Mouse (Mus musculus) monocyte, adult 2 months (primary cell): ENCODE results near the gene Armc6.
"Not testable (repeated sequence)": the region's sequence is repeated elsewhere in the genome, so short reads cannot be mapped to it uniquely, and the experiment has no call there.

ENCODE experiments used
- DNase-seq, 2 experiments: peaks; one replicate each; pipeline ENCODE4 v3.0.0; 2022; ENCODE audit warnings: low spot score in 2 of 2, low read depth in 1 of 2

Armc6 gene

DNA sequence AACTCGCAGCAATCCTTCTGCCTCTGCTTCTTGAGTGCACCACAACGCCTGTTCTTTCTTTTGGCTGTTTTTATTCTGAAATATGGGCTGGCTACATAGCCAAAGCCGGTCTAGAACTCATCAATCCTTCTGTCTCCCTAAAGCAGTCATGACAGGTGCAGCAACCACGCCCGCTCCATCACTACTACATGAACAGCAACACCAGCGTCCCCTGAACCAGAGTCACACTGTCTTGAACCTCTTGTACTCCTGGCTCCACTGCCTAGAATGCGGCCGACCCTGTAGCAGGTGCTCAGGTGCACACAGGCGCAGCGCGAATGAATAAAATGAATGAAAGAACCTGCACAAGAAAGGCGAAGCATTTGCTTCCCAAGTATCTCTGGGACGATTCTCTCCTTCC, 660 bp downstream of the Armc6 start:
- DNase-seq, result no peak

DNA sequence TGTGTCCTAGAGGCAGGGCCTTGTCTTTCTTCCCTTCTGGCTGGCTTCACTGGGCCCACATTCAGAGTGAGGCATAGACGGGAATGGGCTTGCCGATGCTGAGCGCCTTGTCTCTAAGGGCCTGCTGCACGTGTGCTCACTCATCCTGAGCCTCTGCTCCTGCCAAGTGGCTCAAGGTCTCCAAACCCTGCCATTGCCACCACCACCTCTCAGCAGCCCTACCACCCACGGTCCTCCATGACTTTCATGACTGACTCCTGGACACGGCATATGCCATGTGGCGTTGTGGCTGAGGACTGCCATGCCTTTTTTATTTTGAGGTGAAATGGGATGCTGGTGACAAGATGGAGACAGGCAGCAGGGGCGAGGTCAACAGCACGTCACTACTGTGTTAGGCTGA, 3.4 kb downstream of the Armc6 start:
- DNase-seq, result no peak

GRCm38 (mm10) chr8:70227997-70228396, 6.3 kb downstream of the Armc6 start:
- DNase-seq, result no peak

- DNase-seq, result no peak
Observed at GRCm38 (mm10) chr8:70223341-70223740, 10.9 kb downstream of the Armc6 start.

GRCm38 (mm10) chr8:70222041-70222440, 12.2 kb downstream of the Armc6 start:
- DNase-seq, result no peak

- DNase-seq, result no peak
Observed at GRCm38 (mm10) chr8:70220911-70221310, 13.4 kb downstream of the Armc6 start.

DNA sequence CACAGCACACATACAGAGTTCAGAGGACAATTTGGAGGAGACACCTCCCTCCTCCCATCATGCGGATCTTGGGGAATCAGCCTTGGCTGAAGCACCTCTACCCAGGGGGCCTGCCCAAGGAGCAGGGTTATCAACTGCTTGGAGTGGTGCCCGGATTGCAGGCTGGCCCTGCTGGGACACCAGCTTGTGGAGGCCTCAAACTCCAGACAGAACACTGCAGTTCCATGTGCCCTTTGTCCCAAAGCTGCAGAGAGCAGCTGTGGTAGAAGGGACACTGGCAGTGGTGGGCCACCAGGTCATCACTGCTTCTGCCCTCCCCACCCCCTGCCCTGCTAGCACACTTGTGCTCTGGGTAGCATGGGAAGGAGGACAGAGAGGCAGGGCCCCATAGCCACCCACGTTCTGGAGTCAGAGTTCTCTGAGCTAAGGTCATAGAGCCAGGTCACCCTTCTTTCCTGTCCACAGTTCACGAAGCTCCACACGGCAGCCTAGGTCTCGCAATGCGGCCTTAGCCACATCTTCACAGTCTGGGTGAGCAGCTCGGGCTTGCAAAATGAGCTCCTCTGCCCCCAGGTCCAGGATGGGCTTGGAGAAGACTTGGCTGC, 13.9 kb downstream of the Armc6 start:
- DNase-seq, result no peak

GRCm38 (mm10) chr8:70219107-70219684, 15.1 kb downstream of the Armc6 start:
- DNase-seq, result no peak

DNA sequence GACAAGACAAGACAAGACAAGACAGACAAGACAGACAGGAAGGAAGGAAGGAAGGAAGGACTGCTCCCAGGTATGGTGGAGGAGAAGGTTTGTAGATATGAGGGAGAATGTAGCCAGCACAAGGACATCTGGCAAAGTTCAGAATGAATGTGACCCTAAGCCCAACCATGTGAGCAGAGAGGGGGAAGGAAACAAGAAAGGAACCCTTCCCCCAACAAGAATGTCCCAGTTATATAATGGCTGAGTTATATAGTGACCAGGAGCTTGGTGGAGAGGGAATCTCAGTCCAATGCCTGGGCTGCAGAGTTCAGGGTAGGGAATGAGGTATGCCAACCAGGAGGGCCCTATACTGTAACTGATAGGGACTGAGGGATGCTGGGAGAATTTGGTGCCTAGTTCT, 16.8 kb downstream of the Armc6 start:
- DNase-seq, result no peak

DNA sequence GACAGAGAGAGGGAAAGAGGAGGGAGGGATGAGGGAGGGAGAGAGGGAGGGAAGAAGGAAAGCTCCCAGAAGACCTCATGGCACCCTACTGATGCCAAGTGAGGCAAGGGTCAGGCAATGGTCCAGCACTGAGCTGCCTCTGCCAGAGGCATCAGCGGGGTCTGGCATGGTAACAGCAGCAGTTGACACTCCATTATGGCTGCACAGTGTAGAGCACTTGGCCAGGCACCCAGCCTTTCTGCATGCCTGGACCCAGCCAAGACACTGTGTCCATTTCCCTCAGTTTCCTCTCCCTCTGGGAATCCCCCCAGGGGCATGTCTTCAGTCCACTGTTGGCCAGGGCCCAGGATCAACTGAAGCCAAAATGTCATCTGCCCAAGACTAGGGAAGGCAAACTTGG, 17.7 kb downstream of the Armc6 start:
- no peak for DNase-seq

DNA sequence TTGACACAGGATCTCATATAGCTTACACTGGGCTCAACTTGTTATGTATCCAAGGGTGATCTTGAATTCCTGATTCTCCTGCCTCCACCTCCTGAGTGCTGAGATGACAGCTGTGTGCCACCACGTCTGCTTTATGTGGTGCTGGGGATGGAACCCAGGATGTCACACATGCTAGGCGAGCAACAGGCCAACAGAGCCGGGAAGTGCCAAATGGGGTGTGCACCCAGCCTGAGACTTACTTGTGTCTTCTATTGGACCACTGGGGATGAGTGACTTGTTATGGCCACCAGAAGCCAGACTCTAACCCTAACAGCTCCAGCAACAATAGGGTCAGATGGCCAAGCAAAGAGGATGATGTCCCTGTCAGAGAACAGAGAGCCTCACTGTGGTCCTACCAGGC, 18.1 kb downstream of the Armc6 start:
- not testable (repeated sequence) for DNase-seq

DNA sequence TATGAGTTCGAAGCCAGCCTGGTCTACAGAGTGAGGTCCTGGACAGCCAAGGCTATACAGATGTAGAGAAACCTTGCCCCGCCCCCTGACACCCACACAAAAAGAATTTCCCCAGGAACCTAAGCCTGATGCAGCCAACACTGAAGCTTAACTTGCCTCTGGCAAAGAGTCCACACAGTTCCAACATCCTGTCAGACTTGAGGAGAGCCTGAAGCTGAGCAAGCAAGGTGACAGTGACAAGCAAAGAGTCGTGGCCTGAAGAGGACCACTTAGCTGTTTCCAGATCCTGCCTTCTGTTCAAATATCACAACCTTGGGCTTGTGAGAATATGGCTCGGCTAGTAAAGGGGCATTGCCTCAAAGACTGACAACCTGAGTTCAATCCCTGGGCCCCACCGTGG, 19.2 kb downstream of the Armc6 start:
- DNase-seq, result no peak

DNA sequence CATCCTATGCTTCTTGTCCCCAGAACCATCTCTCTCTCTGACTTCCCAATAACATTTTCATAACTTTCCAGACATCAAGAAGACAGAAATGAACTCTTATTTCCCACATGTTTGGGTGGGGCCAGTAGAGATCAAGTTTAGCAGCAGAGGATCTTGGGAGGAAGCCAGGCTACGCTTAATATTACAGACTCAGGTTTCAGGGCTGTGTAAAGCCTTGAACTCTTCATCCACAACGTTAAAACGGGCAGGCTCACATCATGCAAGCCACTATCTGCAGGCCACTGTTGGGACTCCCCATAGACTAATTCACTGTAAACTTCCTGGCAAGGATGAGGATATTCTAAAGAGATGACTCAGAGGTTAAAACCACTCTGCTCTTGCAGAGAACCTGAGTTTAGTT, 19.9 kb downstream of the Armc6 start:
- no peak for DNase-seq

- DNase-seq, result peak; percentile 91 to 94
Observed at GRCm38 (mm10) chr8:70212112-70213055, 21.9 kb downstream of the Armc6 start, which contains the start of gene Slc25a42. TSS of gene Slc25a42 (minus strand) at chr8:70212305.

GRCm38 (mm10) chr8:70211726-70212111, 22.5 kb downstream of the Armc6 start:
- DNase-seq, result peak in 1 of 2 experiments; percentile 9

- no peak for DNase-seq
Observed at GRCm38 (mm10) chr8:70211275-70211674, 23.0 kb downstream of the Armc6 start.

DNA sequence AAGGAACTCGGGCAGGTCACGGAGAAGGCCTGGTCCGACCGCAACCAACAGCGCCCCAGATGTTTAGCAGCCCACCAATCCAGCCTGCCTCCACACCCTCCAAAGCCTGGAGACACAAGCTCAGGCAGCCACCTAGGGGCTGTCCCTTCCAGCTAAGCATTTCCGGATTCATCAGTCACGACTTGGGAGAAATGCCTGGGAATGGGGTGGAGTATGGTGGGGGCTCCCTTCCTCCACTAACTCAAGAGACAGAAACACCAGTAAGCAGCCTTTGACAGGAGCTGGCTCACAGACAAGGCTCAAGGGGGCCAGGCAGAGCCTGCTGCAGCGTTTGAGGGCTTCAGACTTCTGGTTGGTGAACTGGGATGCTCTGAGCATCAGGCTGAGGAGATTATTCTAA, 23.7 kb downstream of the Armc6 start:
- DNase-seq, result no peak

- no peak for DNase-seq
Observed at GRCm38 (mm10) chr8:70208130-70208529, 26.1 kb downstream of the Armc6 start.

DNA sequence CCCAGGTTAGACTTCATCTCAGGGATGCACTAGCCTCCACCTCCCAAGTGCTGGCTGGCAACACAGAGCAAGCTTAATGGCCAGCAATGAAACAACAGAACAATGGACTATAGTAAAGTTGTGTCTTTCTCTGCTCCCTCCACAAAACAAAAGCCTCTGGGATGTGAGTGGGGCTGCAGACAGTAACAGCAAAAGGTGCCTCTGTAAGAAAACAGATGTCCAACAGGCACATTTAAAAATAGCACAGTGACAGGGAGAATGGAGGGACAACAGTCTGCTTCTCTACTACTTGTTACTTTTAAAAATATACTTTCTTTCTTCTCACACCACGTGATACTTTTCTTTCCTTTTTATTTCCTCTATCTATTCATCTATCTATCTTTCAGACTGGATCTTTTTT, 29.5 kb downstream of the Armc6 start:
- DNase-seq, result no peak

DNA sequence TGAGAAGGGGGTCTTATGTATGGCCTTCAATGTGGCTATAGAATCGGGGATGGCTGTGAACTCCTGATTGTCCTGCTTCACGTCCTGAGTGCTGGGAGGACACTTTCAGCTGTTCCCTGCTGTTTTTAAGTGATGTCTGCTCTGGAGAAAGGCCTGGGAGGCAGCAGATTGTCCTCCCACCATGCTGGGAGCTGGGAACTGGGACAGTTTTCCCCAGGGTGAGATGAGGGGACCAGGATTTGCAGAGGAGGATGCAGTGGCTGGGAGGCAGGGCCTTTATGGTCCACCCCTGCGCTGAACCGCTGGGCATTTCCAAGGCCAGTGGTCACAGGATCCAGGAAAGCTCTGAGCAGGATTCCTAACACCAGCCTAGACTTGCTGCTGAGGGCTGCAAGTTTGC, 31.2 kb downstream of the Armc6 start:
- no peak for DNase-seq

- DNase-seq, result no peak
Observed at GRCm38 (mm10) chr8:70201417-70201816, 32.8 kb downstream of the Armc6 start.

GRCm38 (mm10) chr8:70200098-70200681, 34.1 kb downstream of the Armc6 start:
- DNase-seq, result no peak
